Mouse (Mus musculus) heart, postnatal 10 days (tissue): ENCODE measurements around the gene Dusp12. TPM values are rescaled to one million over a fixed set of nuclear protein-coding genes. Genes with fewer than 3 reads are reported as not detected.

Experiments
- DNase-seq, 2 experiments: peaks; one replicate each; pipeline ENCODE4 v3.0.0; 2021
- intact Hi-C: fragments of 180-260 bp; cut with DNase I; formaldehyde crosslinking; loops from one replicate; pipeline ENCODE4 v1.15.1; 2025
- total RNA-seq, 2 experiments: library from RNA; stranded (reverse); gene quantifications; 2 replicates each; pipeline ENCODE4 v1.2.3; 2021

Gene Dusp12
- total RNA-seq, 2 experiments from 2014 or later, result 8.7 to 13.1 TPM

DNA sequence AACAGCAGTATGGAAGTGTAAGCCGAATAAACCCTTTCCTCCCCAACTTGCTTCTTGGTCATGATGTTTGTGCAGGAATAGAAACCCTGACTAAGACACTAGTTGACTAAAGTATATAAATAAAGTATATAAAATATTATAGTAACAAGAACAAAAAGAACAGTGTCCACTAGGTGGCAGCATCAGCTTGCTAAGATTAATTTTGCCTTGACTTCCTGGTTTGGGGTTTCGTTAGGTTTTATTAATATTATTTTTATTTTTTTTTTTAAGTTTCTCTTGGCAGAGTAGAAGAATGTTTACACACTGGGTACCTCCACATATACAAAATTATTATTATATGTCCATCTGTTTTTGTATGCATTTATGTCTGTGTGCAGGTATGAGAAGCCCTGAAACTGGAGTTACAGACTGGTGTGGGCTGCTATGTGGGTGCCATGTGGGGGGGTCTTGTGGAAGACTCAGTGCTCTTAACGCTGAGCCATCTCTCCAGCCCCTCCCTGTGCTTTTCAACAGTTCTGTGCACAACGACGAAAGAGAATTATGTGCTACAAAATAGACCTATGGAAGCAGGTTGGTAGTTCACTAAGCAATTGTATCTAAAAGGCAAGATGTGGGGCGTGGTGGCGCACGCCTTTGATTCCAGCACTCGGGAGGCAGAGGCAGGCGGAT lies 15.6 kb upstream of the Dusp12 start:
- peak; percentile 60 to 81 for DNase-seq
- intact Hi-C loops, result loop anchor here (1.0 kb wide), 2 partner anchors 91 to 95 kb away; no protein-coding TSS in a partner anchor

DNA sequence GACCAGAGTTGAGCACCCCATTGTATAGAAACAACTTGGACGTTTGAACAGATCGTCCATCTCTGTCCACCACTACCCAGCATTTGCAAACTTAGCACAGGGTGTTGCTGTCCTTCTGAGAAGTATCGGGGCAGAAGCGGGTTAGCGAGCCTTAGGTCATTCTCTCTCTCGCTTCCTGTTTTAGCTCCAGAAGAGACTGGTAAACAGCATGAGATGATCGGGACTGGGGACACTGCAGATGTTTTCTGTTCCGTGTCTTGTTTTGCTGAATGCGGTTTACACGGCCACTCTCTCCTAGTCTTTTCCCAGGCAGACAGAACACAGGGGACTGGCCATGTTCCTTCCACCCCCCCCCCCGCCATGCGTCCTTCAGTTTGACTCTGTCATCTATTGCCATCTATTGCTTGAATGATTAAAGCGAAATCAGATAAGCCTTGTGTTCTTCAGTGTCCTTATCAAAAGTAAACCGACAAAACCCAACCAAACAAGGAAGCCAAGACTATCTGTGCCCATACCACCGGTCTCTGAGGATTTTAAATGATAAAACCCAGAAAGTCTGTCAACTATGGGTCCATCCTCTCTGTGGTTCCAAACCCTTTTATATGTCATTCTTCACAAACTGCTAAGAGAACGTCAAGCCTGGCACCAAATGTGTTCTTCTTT lies 13.2 kb upstream of the Dusp12 start:
- peak in 1 of 2 experiments; percentile 8 for DNase-seq
- intact Hi-C loops, result no loop called here

DNA sequence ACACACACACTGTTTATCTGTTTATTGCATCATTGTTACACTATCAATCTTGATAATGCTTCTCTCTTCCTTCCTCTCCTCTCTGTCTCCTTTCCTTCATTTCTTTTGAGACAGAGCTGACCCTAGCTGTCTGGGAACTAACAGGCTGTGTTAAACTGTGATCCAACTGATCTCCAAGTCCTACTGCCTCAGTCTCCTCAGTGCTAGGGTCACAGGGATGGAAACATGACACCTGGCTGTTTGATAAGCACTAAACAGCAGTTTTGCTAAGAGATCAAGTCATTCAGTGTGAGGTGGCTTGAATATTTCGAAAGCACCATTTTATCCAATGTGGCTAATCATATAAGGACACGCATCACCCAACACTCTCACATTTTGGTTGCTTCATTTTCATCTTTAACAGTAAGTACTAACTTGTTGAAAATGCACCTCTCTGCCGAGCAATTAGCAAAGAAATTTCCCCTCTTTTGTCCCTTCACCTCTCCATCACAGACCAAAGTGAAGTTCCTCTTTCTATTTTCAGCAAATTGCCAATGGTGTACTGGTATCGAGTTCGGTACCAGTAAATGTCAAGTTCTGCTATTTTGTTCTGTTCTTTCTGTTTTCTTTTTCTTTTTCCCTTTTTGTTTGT lies 11.4 kb upstream of the Dusp12 start:
- intact Hi-C loops, result no loop called here
- no peak for DNase-seq

DNA sequence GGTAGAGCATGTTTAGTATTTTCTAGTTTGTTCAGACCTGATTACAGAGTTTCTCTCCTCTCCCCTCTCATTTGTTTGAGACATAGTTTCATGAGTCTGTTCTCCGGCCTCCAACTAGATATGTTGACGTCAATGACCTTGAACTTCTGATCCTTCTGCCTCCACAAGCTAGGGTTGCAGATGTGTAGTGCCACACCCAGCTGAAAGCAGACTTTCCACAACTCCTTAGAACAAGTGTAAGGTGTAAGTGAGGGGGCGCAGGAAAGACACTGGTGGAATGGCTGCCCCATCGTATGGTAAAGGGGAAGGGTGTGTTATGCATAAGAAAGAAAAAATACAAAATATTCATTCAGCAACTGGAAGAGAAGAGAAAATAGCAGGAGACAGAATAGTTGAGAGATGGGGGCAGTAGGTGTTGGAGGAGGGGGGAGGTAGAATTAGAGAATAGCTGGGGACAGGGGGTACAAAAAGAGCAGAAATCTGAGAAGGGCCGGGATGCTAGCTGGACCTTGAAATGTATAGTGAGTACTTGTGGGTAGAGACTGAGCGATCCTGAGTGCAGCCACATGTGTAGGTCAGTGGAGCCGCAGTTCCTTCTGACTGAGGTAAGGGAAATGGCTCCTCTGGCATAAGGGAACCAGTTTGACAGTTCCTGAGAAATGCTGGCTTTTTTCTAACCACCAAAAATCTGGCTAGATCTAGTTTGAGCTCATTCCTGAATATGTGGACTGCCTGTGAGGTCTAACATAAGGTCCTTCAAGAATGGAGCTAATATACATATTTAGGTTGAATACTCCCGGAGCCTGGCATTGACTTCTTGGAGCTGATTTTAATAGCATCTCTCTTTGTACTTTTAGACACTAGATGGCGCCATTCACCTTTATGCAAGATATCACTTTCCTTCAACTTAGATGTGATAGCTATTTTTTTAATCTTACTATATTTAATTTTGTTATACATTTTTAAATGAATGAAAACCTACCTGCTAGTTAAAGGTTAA lies 9.6 kb upstream of the Dusp12 start:
- intact Hi-C loops, result no loop called here
- DNase-seq, result peak in 1 of 2 experiments; percentile 47

DNA sequence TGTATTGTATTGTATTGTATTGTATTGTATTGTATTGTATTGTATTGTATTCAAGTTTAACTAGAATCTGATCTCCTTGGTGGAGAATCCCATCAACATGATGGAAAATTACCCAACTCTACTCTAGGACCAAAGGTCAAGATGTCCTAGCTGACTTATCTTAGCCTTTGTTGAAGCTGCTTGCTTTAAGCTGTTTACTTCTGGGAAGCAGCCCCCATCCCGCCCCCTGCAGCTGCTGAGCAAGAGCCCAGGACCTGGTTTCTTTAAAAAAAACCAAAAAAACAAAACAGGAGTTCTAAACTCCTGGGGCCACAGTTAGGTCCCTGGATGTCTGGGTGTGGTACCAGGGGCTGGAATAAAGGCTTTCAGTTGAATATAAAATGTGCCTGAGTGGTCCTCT lies 6.9 kb upstream of the Dusp12 start:
- DNase-seq, result no peak
- intact Hi-C loops, result no loop called here

DNA sequence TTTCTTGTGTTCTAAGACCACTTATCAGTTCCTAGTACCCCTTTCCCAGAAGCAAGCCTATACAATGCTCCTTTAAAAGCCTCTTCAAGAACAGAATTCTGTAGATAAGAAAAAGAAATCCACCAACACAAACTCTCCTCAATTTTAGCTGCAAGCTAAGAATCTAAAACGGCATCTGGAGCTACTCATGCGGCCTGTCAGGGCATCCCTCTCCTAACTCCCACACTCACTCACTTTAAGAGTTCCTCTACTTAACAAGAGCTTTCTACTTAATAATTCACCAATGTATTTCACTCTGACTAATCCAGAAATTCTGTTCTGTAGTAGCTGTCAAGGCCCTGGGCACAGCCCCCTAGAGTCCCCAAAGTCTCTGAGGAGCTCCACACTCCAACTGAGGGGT lies 6.3 kb upstream of the Dusp12 start:
- DNase-seq, result no peak
- intact Hi-C loops, result no loop called here

DNA sequence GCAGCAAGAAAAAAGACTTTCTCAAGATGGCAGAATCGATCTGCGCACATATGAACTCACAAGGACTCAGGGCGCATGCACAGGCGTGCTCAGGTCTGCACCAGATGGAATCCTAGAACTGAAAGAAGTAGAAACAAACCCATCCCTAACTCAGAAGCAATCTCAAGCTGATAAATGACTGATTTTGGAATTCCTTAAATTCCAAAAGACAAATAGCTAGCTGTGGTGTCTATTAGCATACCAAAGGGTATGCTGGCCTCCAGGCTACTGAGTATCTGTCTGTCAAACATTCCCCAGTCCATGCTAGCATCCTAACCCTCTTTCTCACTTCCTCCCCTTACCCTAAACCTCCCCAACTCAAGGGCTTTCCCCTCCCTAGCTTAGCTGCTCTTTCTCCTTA lies 4.0 kb upstream of the Dusp12 start:
- DNase-seq, result no peak
- intact Hi-C loops, result no loop called here

DNA sequence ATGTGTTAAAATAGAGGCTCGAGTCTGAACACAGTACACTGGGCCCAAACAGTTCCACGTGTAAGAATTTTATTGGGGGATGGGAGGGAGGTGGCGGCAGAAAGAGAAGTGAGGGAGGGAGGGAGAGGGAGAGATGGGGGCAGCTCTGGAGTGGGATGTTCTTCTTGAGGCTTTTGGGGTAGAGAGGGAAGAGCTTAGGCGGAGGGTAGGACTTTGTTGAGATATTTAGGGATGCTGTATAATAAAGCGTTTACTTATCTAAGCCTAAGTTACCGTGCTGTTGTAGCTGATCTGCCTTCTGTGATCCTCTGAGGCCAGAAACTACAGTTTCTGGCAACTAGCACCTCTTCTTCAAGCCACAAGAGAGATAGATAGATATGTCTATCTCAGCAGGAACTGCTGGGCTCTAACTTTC lies 711 bp upstream of the Dusp12 start:
- intact Hi-C loops, result no loop called here
- no peak for DNase-seq

DNA sequence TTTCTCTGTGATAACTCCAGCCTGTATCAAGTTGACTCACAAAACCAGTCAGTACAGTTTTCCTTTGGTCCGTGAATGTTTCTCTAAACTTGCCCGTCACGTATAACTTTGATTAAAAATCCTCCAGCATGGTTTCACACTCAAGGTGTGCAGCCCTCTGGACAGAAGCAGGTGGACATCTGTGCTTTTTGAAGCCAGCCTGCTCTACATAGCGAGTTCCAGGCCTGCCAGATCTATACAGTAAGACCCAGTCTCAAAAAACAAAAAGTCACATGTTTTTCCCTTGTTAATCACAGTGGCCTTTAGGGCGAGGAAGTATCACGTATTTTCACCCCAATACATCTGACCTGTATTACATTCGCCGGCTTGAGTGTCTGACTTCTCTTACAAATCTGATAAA lies 950 bp downstream of the Dusp12 start:
- no peak for DNase-seq
- intact Hi-C loops, result no loop called here

DNA sequence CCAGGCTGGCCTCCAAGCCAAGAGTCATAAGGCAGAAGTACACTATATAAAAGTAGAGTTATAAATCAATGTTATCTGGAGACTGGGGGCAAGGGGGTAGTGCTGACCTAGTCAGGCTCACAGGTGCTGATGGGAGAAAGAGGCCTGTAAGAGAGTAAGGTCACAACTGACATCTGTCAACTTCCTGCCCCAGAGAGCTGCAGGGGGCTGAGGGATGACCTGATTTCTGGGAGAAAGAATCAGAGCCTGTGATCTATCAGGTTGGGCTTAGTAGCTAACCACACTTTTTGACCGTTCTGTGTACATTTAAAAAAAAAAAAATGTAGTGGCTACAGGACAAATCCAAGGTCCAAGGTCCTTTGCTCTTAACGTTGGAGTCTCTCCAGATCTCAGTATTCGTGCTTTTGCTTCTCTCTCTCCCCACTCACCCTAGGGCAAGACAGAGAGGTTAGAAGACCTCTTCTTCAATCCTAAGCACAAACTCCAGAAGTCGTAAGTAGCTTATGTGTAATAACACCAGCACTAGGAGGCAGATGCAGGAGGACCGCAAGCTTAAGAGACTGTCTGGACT lies 2.3 kb downstream of the Dusp12 start:
- DNase-seq, result no peak
- intact Hi-C loops, result no loop called here

DNA sequence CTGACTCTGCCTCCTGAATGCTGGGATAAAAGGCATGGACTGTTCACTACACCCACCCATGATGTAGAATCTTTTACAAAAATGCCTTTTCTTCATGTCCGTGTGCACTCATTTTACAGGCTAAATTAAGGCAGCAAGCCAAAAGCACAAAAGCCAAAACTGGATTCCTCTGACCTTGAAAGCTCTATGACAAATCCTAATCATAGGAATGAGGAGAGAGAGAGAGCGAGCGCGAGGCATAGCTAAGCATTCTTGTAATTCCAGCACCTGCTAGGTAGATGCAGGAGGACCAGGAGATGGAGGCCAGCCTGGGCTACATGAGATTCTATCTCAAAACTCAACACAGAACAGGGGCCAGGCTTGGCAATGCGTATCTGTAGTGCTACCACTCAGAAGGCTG lies 8.4 kb downstream of the Dusp12 start:
- DNase-seq, result peak in 1 of 2 experiments; percentile 19
- intact Hi-C loops, result no loop called here

DNA sequence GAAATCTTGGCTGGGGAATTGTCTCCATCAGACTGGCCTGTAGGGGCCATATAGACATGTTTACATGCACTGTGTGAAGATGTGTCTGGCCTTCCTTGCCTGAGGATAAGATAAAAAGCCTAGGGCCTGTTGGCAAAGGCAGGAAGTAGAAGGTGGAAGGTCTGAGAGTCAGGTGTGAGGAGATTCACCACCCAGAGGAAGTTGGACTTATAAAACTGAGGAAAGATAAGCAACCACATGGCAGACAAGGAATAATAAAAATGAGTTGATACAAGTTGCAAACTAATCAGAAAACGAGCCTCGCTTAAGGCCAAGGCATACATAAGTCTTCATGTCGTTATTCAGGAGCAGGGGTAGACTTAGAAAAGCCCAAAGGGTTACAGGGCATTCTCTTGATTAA lies 9.7 kb downstream of the Dusp12 start:
- intact Hi-C loops, result no loop called here
- no peak for DNase-seq

DNA sequence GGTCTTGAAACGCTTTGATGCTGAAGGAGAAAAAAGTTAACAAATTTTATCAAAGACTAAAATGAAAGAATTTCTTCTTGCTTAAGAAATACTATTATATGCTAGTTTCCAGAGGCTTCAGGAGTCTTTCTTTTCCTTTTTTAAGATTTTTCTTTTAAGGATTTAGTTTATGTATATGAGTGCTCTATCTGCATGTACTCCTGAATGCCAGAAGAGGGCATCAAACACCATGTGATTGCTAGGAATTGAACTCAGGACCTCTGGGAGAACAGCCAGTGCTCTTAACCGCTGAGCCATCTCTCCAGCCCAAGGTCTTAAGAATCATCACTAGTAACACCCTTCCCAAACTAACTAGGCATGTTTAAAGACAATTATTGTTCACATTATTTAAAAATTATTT lies 13.4 kb downstream of the Dusp12 start:
- no peak for DNase-seq
- intact Hi-C loops, result no loop called here

DNA sequence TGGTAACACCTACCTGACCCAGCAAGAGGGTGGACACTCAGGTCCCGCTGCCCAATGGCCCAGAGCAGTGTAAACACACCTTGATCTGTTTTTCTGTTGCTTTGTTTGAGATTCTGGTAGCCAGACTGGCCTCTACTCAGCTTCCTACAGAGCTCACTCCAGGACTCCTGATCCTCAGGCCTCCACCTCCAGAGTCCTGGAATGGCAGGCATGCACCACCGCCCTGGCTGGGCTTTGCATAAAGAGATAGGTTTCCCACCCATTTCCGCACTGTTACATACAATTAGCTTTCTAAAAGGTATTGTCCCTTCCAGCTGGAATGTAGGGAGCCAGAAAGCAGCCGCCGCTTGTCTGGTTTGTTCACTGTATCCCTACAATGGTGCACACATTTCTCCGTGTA lies 13.9 kb downstream of the Dusp12 start:
- intact Hi-C loops, result no loop called here

DNA sequence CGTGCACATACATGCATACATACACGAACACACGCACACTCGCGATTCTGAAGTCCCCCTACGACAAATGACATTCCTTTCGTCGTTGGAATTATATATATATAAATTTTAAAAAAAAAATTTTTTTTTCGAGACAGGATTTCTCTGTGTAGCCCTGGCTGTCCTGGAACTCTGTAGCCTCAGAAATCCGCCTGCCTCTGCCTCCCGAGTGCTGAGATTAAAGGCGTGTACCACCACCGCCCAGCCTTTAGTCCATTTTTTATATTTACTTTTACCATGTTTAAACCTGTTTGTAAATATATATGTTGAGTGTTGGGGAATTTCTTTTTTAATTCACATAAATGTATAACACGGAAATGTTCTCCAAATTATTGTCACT lies 16.4 kb downstream of the Dusp12 start:
- no peak for DNase-seq
- intact Hi-C loops, result no loop called here

More for the DNA sequence above, 13.9 kb downstream of the Dusp12 start:
- DNase-seq, result no peak

DNA sequence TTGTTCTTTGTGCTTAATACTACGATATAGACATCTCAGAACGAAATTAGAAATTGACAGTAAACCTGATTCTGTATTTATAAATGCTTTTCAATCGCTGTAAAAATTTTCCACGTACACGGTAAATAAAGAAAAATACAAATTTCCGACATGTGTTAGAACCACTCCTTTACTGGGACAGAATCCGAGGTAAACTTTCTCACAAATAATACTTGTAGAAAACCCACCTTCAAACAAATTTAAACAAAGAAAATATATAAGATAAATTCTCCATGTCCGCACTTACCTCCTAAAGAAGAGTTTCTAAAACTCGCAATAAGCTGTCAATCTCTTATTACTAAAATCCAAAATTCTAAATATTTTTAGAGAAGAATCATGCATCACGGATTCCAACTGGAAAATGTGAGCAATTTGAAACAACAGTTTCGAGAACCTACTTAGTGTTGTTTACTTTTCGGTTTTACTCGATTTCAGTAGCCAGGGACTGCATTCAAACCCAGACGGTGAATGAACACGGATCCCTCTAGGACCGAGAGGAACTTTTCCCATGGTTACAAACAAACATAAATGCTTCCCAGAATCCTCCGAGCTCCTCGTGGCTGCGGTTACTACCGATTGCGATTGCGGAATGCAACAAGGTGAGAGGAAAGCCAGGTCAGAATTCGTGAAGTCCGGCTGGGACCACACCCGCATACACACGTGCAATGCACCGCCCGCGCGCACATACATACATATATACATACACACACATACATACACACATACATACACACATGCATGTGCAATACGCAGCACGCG lies 17.0 kb downstream of the Dusp12 start:
- intact Hi-C loops, result no loop called here
- DNase-seq, result peak; percentile 86 to 88

DNA sequence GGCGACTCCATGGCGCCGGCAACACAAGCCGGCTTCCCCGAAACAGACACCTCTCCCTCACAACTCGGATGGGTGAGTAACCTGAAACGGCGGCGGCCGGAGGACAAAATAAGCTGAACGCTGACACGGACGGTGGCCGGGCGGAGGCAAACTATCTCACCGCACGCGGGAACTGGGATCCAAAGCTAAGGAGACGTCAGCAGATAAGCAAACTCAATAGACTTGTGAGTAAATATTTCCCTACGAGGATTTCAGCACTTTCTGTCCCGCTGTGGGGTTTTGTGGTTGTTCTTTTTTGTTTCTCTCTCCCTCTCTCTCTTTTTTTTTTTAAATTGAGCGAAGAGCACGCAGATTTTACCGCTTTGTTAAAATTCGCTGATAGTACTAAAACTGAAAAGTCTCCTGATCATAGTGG lies 17.6 kb downstream of the Dusp12 start, which contains the start of gene Atf6:
Atf6 (minus strand) TSS at position 81 of the 415 bp plus-strand sequence.
- DNase-seq, result peak; percentile 98 to 99
- intact Hi-C loops, result no loop called here

DNA sequence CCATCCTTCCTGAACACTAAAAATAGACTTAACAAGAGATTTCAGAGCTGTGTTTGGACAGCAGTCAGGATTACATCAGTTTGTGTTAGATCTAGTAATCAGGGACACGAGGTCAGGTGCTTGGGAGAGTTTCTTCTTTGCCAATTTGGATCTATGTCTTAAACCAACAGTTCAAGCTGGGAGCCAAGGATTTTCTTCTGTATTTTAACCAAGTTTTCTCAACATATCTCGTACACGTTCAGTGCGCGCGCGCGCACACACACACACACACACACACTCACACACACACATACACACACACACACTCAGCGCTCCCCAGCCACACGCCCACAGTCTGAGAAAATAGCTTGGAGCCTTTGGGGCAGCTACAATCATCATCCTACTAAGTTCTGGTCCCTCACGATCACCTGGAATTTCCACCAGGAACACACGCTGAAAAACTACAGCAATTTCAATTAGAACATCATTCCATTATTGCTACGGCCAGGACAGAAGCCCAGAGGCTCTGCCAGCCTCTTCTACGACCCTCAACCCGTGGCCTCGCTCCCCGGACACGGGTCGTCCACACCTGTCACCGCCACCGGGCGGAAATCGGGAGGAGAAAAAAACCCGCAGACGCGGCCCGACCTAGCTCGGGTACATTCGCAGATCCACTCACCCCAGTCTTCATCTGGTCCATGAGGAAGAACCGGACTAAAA lies 18.2 kb downstream of the Dusp12 start:
- intact Hi-C loops, result no loop called here
- DNase-seq, result peak; percentile 29 to 34

DNA sequence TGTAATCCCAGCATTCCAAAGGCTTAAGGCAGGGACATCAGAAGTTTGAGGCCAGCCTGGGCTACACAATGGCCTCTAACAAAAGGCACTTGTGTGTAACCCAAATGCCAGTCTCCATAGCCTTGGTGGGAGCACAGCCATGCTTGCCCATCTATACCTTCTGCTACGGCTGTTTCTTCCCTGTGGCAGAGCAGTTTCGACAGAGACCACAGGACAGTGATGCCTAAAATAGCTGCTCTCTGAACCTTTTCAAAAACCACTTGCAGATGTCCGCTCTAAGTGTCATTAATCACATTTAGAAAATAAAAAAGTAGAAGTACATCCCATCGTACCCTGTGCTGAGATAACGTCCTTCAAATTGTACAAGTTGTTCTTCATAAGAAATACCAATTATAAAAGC lies 19.9 kb downstream of the Dusp12 start:
- intact Hi-C loops, result no loop called here
- no peak for DNase-seq
